Mouse (Mus musculus) adipocyte (in vitro differentiated cells): ENCODE measurements around the gene Prodh2.
"Not testable (repeated sequence)": the region's sequence is repeated elsewhere in the genome, so short reads cannot be mapped to it uniquely, and the experiment has no call there.

ENCODE experiments used
- DNase-seq: peaks from one replicate; pipeline ENCODE4 v3.0.0-alpha.2; 2016; ENCODE audit warnings: low spot score

The Prodh2 gene

DNA sequence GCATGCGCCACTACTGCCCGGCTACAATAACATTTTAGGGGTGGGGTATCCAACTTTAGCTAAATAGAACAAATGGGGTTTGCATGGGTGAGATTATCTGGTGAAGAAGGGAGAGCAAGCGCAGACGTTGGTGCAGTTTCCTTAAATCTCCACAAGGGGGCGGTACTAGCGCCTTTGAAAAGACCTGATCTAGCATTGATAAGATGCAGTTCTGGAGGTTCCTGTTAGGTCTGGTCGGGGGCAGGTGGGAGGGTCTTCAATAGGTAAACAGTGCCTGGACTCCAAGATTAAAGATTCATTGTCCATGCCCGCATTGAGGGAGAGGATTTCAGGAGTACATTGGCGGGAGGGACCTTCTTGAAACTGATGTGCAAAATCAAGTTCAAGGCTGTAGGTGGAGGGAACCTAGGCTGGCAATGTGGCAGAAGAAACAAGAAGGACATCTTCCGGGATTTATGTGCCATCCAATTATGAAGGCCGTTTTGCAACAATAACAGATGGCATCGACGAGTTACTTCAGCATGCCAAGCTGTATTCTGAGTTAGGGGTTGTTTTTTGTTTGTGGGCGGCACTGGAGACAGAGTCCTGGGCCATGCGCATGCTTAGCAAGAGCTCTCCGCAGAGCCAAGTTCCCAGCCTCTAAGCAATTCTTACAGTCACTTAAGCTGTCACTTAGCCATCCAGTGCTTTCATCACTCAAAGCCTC lies 3.0 kb upstream of the Prodh2 start:
- peak; percentile 43 for DNase-seq

- no peak for DNase-seq
These were observed 2.5 kb upstream of the Prodh2 start for GRCm38 (mm10) chr7:30490957-30491307.

- DNase-seq = peak; percentile 68
These were observed 657 bp upstream of the Prodh2 start for GRCm38 (mm10) chr7:30492765-30493164.

GRCm38 (mm10) chr7:30495506-30496042 lies 2.2 kb downstream of the Prodh2 start:
- DNase-seq = not testable (repeated sequence)

GRCm38 (mm10) chr7:30501159-30501558 lies 7.7 kb downstream of the Prodh2 start:
- DNase-seq = not testable (repeated sequence)

GRCm38 (mm10) chr7:30508061-30508460 lies 14.6 kb downstream of the Prodh2 start:
- no peak for DNase-seq

- no peak for DNase-seq
These were observed 21.8 kb downstream of the Prodh2 start for GRCm38 (mm10) chr7:30515003-30515760.

DNA sequence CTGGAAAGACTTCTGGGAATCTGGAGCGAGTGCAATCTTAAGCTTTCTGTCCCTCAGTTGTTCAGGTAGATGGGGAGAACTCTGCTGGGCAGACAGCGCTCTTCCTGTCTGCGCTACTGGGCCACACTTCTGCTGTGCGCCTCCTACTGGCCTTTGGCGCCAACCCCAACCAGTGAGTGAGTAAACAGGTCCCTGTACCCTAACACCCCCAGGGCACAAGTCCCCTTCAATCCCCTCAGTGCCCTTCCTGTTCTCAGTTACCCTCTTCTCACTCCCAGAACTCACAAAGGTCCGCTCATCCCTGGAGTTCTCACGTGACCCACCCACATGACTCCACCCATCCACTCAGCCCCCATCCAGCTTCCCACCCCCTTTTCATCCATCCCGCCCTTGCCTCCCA lies 24.9 kb downstream of the Prodh2 start:
- no peak for DNase-seq

DNA sequence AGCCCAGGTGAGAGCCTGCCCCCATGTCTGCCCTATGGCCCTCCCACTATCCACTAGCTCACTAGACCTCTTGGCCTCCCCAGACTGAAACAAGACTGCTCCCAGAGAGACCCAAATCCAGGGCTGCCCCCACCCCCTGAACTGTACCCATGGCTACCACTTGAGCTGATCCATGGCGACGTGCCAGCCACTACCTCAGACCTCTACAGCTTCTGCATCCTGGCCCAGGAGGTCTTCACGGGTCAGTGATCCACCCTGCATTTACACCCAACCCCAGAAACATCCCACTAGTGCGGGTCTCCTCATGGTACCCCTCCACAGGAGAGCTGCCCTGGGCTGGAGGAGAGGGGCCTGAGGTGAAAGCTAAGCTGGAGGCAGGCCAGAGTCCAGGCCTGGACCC lies 27.0 kb downstream of the Prodh2 start:
- DNase-seq = no peak

DNA sequence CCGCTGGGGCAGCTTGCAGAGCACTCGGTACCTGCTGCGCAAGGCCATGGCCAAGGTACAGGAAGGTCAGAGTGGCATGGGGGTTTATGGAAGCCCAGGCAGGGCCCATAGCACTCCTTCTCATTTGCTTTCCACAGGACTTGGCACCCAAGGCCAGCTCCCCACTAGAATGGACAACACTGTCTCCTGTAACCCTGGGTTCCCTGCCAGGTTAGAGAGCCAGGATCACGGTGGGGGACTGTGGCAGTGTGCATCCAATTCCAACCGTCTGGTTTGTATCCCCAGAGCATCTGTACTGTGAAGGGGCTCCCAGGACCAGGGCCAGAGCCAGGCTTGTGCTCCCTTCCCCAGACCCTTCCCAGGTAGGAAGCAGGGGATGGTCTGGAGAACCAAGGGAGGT lies 27.4 kb downstream of the Prodh2 start:
- DNase-seq = no peak

GRCm38 (mm10) chr7:30522871-30523270 lies 29.4 kb downstream of the Prodh2 start:
- no peak for DNase-seq

DNA sequence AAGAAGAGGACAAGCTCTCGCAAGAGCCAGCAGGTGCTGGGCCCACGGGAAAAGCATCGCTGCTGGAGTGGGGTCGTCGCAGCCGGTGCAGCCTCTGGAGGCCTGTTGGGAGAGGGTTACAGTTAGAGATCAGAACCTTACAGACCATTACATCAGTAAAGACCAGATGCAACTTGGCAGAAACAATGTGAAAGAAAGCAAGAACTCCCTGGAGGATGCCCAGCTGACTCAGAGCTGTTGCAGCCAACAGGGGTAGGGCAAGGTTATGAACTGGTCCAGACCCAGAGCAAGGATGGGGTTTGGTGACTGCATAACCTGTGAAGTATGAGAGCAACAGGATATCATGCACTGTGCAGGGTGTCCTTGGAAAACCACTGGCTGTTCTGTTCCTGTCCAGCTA lies 31.1 kb downstream of the Prodh2 start:
- peak; percentile 74 for DNase-seq

GRCm38 (mm10) chr7:30525954-30526353 lies 32.5 kb downstream of the Prodh2 start:
- DNase-seq = no peak

DNA sequence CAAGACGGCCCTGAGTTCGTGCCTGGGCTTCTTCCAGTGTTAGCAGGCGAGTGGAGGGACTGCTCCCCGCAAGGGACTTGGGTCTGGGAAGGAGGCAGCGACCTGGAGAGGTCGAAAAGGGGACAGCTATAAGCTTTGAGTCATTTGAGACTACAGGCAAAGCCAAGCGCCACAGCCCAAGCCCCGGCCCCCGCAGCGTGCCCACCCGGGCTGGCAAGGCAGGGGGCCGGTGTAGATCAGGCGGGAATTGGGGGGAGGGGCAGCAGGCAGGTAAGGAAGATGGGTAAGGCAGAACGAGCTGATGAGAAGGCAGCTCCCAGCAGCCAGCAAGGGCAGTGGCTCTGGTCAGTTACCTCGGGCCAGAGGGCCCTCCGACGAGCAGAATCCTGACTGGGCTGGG lies 33.0 kb downstream of the Prodh2 start:
- DNase-seq = no peak

GRCm38 (mm10) chr7:30526981-30527380 lies 33.6 kb downstream of the Prodh2 start:
- no peak for DNase-seq

DNA sequence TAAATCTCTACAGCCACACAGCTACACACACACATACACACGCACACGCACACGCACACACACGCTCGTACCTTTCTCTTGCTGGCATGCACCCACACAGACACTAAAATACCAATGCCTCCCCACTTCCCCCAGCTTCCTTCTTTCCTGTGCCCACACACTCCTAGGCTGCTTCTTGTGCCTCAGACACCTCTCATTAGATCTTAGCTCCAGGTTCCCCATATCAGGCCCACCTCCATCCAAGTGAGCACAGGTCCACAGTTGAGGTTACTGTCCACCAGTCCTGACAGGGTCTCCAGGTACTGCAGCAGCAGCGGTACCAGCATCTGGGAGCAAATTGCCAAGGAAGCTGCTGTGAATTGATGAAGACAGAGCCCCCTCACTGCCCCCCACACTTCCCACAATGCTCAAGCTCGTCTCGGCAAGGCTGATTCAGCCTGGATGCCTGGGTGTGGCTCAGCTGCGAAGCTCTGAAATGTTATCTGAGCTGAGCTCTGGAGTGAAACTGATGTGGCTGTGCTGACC lies 37.9 kb downstream of the Prodh2 start:
- no peak for DNase-seq

DNA sequence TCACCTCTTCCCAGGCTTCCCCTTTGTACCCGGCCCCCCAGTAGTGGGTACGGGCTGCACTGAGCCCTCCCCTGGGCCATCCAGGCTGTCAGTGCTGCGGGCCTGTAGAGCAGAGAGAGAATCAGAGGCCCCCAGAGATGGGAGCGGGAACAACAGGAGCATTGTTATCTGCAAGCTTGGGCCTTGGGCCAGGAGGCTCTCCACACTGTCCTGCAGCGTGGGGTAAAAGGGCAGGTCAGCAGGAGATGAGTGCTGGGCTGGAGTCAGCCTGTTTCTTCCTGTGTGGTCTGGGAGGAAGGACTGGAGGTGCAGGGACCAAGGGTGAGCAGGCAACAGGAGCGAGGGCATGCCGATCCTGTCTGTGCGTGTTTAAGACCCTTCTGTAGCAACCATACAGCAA lies 39.5 kb downstream of the Prodh2 start:
- peak; percentile 61 for DNase-seq

GRCm38 (mm10) chr7:30533941-30534632 lies 40.7 kb downstream of the Prodh2 start:
- no peak for DNase-seq

DNA sequence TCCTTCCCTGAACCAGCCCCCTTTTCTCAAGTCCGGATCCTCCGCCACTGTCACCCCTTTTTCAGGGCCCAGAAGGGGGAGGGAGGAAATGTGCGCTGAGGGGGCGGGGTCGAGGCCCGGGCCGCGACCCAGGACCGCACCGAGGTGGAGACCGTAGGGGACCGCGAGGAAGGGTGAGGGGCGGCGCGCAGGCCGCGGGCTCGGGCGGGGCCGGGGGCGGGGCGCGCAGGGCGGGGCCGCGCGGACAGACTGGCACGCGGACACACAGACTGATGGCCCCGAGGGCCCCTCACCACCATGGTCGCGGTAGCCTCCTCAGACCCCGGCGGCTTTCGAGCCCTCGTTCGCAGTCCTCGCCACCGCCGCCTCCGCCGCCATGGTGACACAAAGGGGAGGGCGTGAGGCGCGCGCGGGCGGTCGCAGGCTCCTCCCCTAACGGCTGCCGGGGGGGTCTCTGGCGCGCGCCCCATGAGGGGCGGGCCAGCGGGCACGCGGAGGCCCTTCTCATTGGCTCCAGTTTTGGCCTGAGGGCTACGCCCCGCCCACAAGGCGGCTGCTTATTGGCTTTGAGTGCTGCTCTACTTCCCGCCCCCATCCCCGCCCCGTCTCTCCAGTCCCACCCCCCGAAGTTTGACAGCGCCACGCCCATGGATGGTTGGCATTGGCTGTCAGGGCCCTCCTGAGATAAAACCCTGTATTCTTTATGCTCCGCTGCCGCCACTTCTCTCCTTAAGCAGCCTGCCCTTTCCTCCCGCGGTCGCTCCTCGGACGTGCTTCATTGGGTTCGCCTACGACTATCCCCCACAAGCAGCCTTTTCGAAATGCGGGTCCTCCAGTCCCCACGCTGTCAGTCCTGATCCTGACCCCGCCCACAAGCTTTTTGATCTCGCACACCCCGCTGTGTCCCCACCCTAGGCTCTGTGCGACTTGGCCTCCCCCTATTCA lies 41.5 kb downstream of the Prodh2 start, which contains the start of gene Arhgap33:
TSS of gene Arhgap33 (minus strand) at position 428 of the 945 bp plus-strand sequence.
- peak; percentile 91 for DNase-seq

GRCm38 (mm10) chr7:30540572-30540971 lies 47.1 kb downstream of the Prodh2 start:
- no peak for DNase-seq

DNA sequence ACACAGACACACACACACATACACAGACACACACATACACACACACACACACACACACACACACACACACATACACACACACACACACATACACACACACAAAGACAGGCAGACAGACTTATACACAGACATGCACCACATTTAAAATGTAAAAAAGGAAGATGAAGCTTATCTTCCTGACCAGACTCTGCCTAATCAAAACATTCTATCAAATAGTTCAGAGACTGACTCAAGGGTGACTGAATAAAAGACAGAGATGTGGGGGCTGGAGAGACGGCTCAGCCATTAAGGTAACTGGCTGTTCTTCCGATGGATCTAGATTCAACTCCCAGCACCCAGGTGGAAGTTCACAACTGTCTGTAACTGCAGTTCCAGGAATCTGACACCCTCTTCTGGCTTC lies 50.9 kb downstream of the Prodh2 start:
- DNase-seq = no peak
